Mouse (Mus musculus) forebrain, embryonic 12.5 days (tissue): ENCODE measurements around the gene Trim2. TPM values are rescaled to one million over a fixed set of nuclear protein-coding genes. Genes with fewer than 3 reads are reported as not detected.

Source experiments
- ATAC-seq: fragments of 200-750 bp; cut with Nextera tagmentation; 2 replicates; pipeline ENCODE4 v1.8.0; 2017; ENCODE audit warnings: moderate TSS enrichment; ENCODE audit not compliant: low FRiP score
- H3K27ac ChIP-seq: fragments of 300-500 bp; sonication (generic); 2 replicates; pipeline ENCODE4 v1.5.1; 2016; ENCODE audit warnings: mild to moderate bottlenecking
- H3K27me3 ChIP-seq: fragments of 300-500 bp; sonication (generic); 2 replicates; pipeline ENCODE4 v1.6.1; 2016; ENCODE audit warnings: mild to moderate bottlenecking
- H3K36me3 ChIP-seq: fragments of 300-500 bp; sonication (generic); replicated peaks from 2 replicates; pipeline ENCODE4 v1.6.1; 2016; ENCODE audit warnings: mild to moderate bottlenecking
- H3K4me1 ChIP-seq: fragments of 300-500 bp; sonication (generic); 2 replicates; pipeline ENCODE4 v1.6.1; 2016
- H3K4me2 ChIP-seq: fragments of 300-500 bp; sonication (generic); 2 replicates; pipeline ENCODE4 v1.6.1; 2016; ENCODE audit warnings: mild to moderate bottlenecking, moderate library complexity
- H3K4me3 ChIP-seq: fragments of 300-500 bp; sonication (generic); replicated peaks from 2 replicates; pipeline ENCODE4 v1.5.1; 2016; ENCODE audit warnings: mild to moderate bottlenecking
- H3K9ac ChIP-seq: fragments of 300-500 bp; sonication (generic); 2 replicates; pipeline ENCODE4 v1.6.1; 2016; ENCODE audit warnings: mild to moderate bottlenecking
- H3K9me3 ChIP-seq: fragments of 300-500 bp; sonication (generic); 2 replicates; pipeline ENCODE4 v1.6.1; 2016
- WGBS: fragments of 180-500 bp; shearing (Covaris S2); methylation state at CpG from one replicate; pipeline ENCODE4 v1.1.7; 2016; 5-methylcytosine and 5-hydroxymethylcytosine counted together
- polyA plus RNA-seq: library from polyadenylated mRNA; unstranded; fragments of >200 nt; fragmentation: Nextera tagmentation; extraction: Ambion mirVana; gene quantifications from 2 replicates; pipeline ENCODE4 v1.2.1, GENCODE M21; 2016

The Trim2 gene
- polyA plus RNA-seq, 1 experiment from 2014 or later: 107 TPM

GRCm38 (mm10) chr3:84131369-84131768, 175.3 kb downstream of the Trim2 start:
- H3K27ac ChIP-seq: no peak overlapping the region
- H3K36me3 ChIP-seq: no peaks in the 10 kb centered on the region
- no peak overlapping the region for H3K4me3 ChIP-seq
- no peak for ATAC-seq
- H3K4me2 ChIP-seq: no peak overlapping the region
- H3K9ac ChIP-seq: no peak overlapping the region
- WGBS: 92% methylated on average over 3 of the region's 3 CpGs
- H3K27me3 ChIP-seq: no peaks in the 10 kb centered on the region
- no peaks in the 10 kb centered on the region for H3K9me3 ChIP-seq
- H3K4me1 ChIP-seq: no peaks in the 10 kb centered on the region

DNA sequence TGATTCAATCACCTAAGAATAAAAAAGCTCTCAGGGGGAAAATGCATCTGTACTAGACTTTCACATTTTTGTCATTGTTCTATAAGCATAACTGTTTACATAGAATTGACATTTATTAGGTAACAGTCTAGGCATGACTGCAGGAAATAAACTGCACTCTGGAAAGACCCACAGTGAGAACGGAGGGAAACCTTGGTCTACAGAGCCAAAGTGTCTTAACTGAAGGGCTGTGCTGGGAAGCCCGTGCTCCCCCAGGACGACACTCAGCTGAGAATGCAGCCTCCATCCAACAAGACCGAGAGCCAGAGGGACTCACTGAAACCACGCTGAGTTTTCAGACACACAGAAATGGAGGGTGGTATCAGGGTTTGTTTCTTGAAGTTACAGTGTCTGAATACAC, 175.9 kb downstream of the Trim2 start:
- Histone ChIP-seq H3K4me1 (no peaks in the 10 kb centered on the region), H3K27me3 (no peaks in the 10 kb centered on the region), H3K27ac (no peak overlapping the region), H3K4me3 (no peak overlapping the region), H3K9me3 (no peaks in the 10 kb centered on the region), H3K4me2 (no peak overlapping the region), H3K9ac (no peak overlapping the region), H3K36me3 (no peaks in the 10 kb centered on the region)
- no peak for ATAC-seq
- 82% methylated on average over 5 of the region's 5 CpGs for WGBS

DNA sequence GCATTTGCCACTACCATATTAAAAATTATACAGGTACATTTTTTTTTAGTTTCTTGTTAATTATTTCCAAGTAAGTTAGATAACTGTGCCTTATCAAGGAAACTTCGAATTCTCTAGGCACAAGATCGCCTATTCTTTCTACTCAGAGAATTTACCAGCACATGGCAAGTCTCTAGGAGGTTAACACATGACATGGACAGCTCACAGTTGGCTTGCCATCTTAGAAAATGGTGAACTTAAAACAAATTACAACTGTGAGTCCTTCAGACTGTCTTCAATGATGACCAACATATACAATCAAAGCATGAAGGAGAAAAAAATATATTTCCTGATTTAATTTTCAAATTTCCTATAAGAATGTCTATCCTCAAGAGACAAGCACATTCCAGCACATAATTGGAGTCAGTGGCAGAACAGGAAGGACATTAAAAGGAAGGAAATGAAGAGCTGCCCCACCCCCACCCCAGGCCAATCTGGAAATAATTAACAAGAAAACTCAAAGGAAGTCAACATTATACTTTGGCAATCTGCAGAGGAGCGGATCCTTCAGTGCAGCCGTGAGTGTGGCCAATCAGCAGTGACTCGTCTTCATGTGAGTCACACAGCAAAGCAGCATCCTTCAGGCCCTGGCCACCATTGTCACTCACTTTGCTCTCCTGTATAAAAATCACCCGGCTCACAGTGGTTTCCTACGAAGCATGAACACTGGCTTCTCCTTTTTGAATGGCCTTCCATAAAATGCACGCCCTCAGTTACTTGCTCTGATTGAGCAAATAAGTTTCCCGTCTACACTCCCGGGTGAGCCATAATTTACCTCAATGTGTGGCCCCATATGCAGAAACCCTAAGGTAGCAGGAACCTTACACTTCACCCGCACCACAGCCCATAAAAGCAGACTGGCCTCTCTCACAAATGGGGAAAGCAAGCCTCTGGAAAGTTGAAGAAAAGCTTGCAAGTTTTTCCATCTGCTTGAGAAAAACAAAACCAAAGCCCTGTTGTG, 177.5 kb downstream of the Trim2 start:
- H3K27ac ChIP-seq: no peak overlapping the region
- no peaks in the 10 kb centered on the region for H3K27me3 ChIP-seq
- no peaks in the 10 kb centered on the region for H3K4me1 ChIP-seq
- no peak for ATAC-seq
- no peaks in the 10 kb centered on the region for H3K36me3 ChIP-seq
- H3K9me3 ChIP-seq: no peaks in the 10 kb centered on the region
- no peak overlapping the region for H3K4me3 ChIP-seq
- WGBS: 80% methylated on average over 11 of the region's 11 CpGs
- H3K4me2 ChIP-seq: no peak overlapping the region
- H3K9ac ChIP-seq: no peak overlapping the region

DNA sequence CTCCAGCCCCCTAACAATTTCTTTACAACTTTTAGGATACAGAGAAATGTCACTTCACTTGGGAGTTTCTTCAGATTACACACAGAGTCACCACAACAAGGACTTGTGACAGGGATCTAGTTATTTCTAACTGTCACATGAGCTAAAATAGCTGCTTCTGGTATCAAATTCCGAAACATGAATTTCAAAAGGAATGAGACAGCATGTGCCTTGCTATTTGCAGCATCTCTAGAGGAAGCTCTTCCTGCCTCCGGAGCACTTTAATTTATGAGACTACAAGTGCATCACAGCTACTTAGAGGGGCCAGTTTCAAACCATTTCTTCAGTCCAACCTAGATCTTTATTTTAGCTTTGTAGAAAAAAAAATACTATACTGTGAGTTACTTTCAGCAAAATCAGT, 179.2 kb downstream of the Trim2 start:
- H3K9ac ChIP-seq: no peak overlapping the region
- no peaks in the 10 kb centered on the region for H3K9me3 ChIP-seq
- H3K4me1 ChIP-seq: no peaks in the 10 kb centered on the region
- H3K36me3 ChIP-seq: no peaks in the 10 kb centered on the region
- WGBS: 84% methylated on average over 2 of the region's 2 CpGs
- ATAC-seq: no peak
- H3K27me3 ChIP-seq: no peaks in the 10 kb centered on the region
- no peak overlapping the region for H3K4me3 ChIP-seq
- H3K27ac ChIP-seq: no peak overlapping the region
- no peak overlapping the region for H3K4me2 ChIP-seq

DNA sequence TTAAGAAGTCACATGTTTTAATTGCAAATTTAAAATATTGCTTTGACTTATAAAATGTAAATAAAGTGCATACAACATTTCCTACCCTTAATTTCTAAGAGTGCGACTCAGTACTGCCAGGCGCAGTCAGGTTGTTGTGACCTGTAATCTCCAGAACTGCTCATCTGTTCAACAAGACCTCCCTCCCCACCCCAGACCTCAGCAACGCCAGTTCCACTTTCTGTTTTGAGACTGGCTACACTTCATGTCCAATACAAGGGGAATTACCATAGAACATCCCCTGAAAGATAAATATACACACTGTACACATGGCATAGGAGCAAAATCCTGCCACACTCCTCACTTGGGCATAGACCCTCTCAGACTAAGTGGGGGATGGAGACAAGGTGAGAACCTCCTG, 180.0 kb downstream of the Trim2 start:
- no peaks in the 10 kb centered on the region for H3K27me3 ChIP-seq
- H3K36me3 ChIP-seq: no peaks in the 10 kb centered on the region
- ATAC-seq: no peak
- H3K4me3 ChIP-seq: no peak overlapping the region
- no peaks in the 10 kb centered on the region for H3K9me3 ChIP-seq
- WGBS: 85% methylated on average over 3 of the region's 3 CpGs
- H3K4me2 ChIP-seq: no peak overlapping the region
- H3K27ac ChIP-seq: no peak overlapping the region
- no peak overlapping the region for H3K9ac ChIP-seq
- no peaks in the 10 kb centered on the region for H3K4me1 ChIP-seq

GRCm38 (mm10) chr3:84125704-84126289, 180.9 kb downstream of the Trim2 start:
- 79% methylated on average over 6 of the region's 6 CpGs for WGBS
- no peaks in the 10 kb centered on the region for H3K36me3 ChIP-seq
- ATAC-seq: no peak

GRCm38 (mm10) chr3:84123461-84123860, 183.2 kb downstream of the Trim2 start:
- Histone ChIP-seq H3K27me3 (no peaks in the 10 kb centered on the region), H3K4me1 (no peaks in the 10 kb centered on the region), H3K4me2 (no peak overlapping the region), H3K9ac (no peak overlapping the region), H3K36me3 (no peaks in the 10 kb centered on the region), H3K27ac (no peak overlapping the region), H3K4me3 (no peak overlapping the region), H3K9me3 (no peaks in the 10 kb centered on the region)
- WGBS: 78% methylated on average over 3 of the region's 3 CpGs
- ATAC-seq: no peak

More at GRCm38 (mm10) chr3:84125704-84126289, 180.9 kb downstream of the Trim2 start:
- H3K9me3 ChIP-seq: no peaks in the 10 kb centered on the region
- H3K4me1 ChIP-seq: no peaks in the 10 kb centered on the region
- H3K9ac ChIP-seq: no peak overlapping the region
- H3K27me3 ChIP-seq: no peaks in the 10 kb centered on the region
- H3K4me2 ChIP-seq: no peak overlapping the region
- no peak overlapping the region for H3K27ac ChIP-seq
- H3K4me3 ChIP-seq: no peak overlapping the region

DNA sequence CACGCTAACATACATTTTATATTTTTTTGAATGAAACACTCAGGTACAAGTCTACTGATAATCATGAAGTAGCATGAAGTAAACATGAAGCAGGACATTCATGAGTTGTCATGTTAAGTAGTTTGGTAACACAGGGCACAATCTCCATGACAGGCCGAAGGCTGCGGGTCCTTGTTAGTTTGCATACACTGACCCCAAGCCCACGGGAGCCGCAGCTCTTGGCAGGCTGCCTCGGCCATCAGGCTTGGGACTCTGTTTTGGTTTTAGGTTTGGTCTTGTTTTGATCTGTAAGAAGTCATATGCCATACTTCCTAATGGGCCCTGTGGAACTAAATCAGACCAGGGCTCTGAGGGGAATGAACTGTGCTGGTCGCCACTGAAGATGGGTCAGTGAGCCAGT, 188.0 kb downstream of the Trim2 start:
- Histone ChIP-seq H3K9me3 (no peaks in the 10 kb centered on the region), H3K4me3 (no peak overlapping the region), H3K4me2 (no peak overlapping the region), H3K27ac (no peak overlapping the region), H3K27me3 (no peaks in the 10 kb centered on the region), H3K36me3 (no peaks in the 10 kb centered on the region), H3K4me1 (no peaks in the 10 kb centered on the region), H3K9ac (no peak overlapping the region)
- 80% methylated on average over 7 of the region's 7 CpGs for WGBS
- no peak for ATAC-seq

- no peak overlapping the region for H3K4me2 ChIP-seq
- ATAC-seq: no peak
- H3K27ac ChIP-seq: no peak overlapping the region
- H3K9me3 ChIP-seq: no peaks in the 10 kb centered on the region
- no peak overlapping the region for H3K4me3 ChIP-seq
- H3K36me3 ChIP-seq: no peaks in the 10 kb centered on the region
- WGBS: 88% methylated on average over 7 of the region's 7 CpGs
- no peak overlapping the region for H3K9ac ChIP-seq
- H3K4me1 ChIP-seq: no peaks in the 10 kb centered on the region
- no peaks in the 10 kb centered on the region for H3K27me3 ChIP-seq
These were observed 188.5 kb downstream of the Trim2 start for GRCm38 (mm10) chr3:84118178-84118577.

Other genes starting within 250 kb of the Trim2 start
- gene Mnd1, start 151.1 kb downstream of the Trim2 start, polyA plus RNA-seq: 8.5 and 10.5 TPM in 2 replicates
- gene Gm6525, start 132.8 kb downstream of the Trim2 start, polyA plus RNA-seq: 1.5 and 2.5 TPM in 2 replicates
- 3.5 and 3.6 TPM in 2 replicates for gene Fhdc1, start 173.6 kb upstream of the Trim2 start, polyA plus RNA-seq